Mouse (Mus musculus) c-Kit-positive CD71-positive TER-119-negative erythroid progenitor cells, embryonic 14.5 days (primary cell): ENCODE data around the gene Sec24b.

Source experiments
- DNase-seq: peaks from one replicate; pipeline ENCODE4 v3.0.0-alpha.2; 2013; ENCODE audit warnings: low read depth

Sec24b gene

GRCm38 (mm10) chr3:129976317-129976716, 85.0 kb downstream of the Sec24b start:
- DNase-seq: no peak

DNA sequence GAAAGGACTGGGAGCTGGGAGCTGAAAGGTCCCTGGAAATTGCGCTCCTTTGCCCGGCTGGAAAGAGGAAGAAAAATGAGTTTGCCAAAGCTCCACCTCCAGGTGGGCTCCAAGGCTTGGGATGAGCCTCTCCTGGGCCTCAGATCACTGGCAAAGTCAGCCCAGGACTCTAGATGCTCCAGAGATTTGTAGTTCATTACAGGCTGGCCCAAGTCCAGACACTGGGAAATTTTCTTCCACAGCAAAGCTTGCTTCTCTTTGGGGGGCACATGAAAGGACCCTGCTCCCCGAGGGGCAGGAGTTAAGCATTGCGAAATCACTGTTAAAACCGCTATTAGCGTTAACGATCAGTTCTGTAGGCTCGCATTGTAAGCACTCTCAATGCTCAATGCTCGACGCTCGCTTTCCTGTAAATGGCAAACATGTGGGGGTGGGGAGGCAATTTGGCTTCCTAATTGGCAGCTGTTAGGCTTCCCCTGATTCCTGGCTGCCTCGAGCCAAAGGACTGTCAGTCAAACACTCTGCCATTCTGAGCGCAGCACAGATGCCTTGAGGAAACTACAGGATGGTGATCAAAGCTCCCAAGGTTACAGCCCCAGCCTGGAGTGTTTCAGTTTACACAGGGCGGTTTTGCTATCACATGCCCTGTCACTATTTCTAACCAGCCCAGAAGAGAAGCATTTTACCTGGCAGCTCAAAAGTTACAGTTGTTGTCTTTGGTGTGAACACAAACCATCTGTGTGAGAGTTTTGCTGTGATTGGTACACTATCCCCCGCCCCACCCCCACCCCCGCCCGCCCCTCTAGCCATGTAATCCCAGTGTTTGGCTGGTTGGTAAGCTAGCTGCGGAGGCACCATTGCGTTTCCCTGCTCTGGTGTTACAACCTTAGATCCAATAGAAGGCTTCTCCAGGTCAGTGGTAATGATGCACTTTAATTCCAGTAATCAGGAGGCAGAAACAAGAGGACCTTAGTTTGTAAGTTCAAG, 90.5 kb downstream of the Sec24b start:
- no peak for DNase-seq

DNA sequence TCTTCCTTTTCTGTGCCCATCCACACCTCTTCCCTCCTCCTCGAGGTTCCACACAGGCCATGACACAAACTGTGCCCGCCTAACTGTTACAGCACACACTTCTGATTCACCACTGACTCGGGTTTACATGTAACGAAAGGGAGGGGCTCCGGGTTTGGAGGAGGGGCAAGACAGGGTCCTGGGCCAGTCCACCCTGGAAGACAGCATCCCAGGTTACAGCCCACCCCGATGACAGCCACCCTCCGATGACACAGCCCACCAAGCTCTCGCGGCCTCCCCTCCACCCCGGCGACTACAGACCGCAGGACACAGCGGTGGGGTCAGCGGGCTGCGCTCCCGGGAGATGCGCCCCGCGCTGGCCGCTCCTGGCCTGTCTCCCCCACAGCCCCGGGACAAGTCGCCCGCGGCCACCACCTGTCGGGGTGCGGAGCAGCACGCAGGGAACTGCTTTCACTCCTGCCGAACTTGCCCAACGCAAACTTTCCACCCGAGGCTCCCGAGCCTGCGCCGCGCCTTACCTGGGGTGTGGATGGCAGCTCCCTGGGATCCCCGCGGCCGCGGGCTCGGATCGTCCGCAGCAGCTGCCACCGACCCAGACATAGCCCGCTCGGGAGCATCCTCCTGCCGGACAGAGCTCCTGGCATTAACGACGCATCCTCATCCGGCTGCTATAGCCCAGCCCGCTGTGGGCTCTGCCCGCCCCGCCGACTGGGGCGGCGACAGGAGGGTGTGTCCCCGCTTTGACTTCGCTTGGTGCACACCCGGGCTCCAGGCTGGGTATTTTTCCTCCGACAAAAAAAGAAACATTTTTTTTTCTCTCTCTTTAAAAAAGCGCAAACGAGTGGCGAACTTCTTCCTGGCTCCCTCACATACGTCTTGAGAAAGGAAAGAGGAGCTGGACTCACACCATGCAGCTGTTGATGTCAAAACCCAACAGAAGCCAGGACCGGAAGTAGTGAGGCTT, 91.6 kb downstream of the Sec24b start, which contains the start of gene Mcub:
TSS of gene Mcub (minus strand) at position 775 of the 964 bp plus-strand sequence.
- peak; percentile 50 for DNase-seq

DNA sequence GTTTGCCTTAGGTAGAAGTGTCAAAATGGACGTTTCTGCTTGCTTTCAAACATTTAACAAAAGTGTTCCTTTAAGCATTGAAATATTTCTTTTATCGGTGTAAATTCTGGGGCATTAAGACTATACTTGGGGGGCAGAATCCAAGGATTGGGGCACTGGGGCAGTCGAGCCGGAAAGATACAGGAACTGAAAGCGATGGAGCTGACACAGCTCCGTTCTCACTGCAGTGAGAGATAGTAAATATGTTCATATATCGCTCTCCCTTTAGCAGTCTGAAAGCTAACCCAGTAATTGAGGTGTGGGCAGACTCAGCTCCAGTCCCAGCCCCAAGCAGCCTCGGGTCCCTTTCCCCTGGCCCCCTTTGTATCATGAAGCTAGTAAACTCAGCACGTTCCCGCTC, 92.3 kb downstream of the Sec24b start:
- no peak for DNase-seq

GRCm38 (mm10) chr3:129967874-129968273, 93.5 kb downstream of the Sec24b start:
- peak; percentile 20 for DNase-seq

DNA sequence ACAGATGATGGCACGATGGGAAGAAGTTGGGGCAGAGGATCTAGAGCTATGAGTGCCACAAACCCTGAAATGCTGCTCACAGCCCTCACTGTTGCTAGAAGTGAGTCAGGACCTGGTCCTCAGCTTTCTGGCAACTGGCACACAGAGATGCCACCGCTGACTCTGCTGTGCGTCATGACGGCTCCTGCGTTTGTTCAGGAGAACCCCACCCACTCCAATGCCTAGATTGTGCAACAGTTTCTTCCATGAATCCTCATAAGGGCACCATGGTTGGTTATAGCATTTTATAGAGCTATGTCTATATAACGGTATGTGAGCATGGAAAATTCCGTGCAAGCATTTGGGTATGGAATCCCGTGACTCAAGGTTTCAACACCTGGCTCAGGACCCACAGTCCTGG, 96.7 kb downstream of the Sec24b start:
- no peak for DNase-seq

DNA sequence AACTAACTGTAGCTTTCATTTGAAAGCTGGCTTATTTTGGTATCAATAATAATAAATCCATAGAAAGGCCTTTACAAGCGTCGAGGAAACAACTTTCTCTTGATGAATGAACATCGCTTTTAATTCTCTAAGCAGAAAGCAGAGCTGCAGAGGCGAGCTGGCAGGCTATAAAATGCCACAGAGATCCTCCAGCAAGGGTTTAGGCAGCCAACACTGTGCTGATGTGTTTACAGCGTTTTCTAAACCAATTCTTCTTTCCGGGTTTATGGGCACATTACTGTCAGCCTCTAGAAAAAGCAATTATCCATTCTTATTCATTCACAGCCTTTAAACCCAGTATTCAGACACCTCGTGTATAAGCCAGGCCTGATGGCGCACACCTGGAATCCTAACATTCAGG, 98.8 kb downstream of the Sec24b start:
- DNase-seq: no peak

GRCm38 (mm10) chr3:129953296-129953695, 108.1 kb downstream of the Sec24b start:
- no peak for DNase-seq

GRCm38 (mm10) chr3:129949158-129949773, 112.1 kb downstream of the Sec24b start:
- DNase-seq: no peak

GRCm38 (mm10) chr3:129948359-129948758, 113.0 kb downstream of the Sec24b start:
- DNase-seq: no peak

GRCm38 (mm10) chr3:129946217-129946914, 115.0 kb downstream of the Sec24b start:
- no peak for DNase-seq

DNA sequence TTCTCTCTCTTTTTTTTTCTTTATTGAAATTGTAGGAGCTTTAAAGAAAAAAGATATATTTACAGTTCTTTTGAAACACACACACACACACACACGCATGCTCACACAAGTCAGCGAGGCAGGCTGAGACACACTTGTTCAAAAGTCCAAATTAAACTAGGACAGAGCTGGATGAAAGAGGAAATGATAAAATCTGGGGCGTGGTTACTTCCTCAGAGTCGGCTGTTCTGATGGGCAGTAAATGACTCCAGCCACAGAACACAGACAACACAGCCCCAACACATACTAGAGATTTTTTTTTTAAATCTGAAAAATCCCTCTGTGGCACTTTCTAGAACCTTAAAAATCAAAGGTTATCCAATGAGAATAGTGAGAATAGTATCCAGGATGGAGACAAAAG, 117.5 kb downstream of the Sec24b start:
- no peak for DNase-seq

DNA sequence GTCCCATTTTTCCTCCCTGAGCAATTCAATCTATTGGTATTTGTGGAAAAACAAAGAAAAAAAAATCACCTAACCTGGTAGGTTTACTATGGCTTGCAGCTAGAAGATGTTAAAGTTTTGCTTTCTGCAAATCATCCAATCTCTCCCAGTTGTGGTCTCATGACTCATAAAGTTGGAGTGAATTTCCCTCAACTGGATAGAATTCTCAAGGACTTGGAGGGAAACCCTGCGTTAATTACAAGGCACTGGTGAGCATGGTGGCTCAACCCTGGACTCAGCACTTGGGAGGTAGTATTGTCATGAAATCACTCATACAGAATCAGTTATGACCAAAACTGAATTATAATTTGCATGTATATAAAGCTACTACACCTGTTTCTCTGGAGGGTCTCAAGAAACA, 120.1 kb downstream of the Sec24b start:
- no peak for DNase-seq

- DNase-seq: no peak
These were observed 120.6 kb downstream of the Sec24b start for GRCm38 (mm10) chr3:129940780-129941179.

DNA sequence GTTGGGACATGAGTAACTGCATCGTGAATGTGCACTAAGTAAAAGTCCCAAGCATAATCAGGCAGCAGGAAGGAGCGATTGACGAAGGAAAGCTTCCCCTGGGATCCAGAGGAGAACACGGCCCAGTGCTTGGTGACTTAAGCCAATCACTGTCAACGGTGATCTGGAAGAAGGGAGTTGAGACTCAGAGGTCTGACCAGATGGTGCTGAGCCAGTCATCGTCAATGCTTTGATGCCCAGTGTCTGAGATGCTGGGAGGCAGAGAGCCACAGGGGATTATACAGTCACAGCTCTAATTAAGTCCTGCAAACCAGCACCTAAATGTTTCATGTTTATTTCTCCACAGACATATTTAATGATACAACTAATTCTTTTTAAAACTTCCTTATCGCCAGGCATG, 122.3 kb downstream of the Sec24b start:
- no peak for DNase-seq

DNA sequence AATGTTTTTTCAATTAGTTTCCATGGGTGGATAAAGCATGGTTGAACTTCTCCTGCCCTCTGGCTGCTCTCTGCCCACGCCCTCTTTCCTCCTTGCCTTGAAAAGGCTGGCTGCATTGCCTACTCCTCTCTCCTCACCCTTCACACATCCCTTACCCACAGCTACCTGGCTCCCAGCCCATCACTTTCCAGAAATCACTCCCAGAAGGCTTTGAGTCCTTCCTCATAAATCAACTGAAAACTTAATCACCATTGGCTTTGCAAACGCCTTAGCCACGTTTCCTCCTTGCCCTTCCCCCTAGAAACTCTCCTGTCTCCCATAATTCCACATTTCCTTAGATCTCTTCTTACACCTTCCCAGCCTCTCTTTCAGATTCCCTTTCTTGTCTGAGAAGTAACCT, 123.5 kb downstream of the Sec24b start:
- no peak for DNase-seq

- DNase-seq: no peak
These were observed 124.8 kb downstream of the Sec24b start for GRCm38 (mm10) chr3:129936561-129936960.
